Mouse (Mus musculus) hindbrain, embryonic 10.5 days (tissue): ENCODE results near the gene Sprr4. TPM values are rescaled to one million over a fixed set of nuclear protein-coding genes. Genes with fewer than 3 reads are reported as not detected.

Experiments used
- DNase-seq: peaks from one replicate; pipeline ENCODE4 v3.0.0-alpha.2; 2017; ENCODE audit warnings: low spot score
- H3K27ac ChIP-seq: fragments of 300-500 bp; sonication (generic); 2 replicates; pipeline ENCODE4 v1.5.1; 2016; ENCODE audit warnings: mild to moderate bottlenecking, moderate library complexity
- H3K27me3 ChIP-seq: fragments of 300-500 bp; sonication (generic); 2 replicates; pipeline ENCODE4 v1.6.1; 2016; ENCODE audit warnings: mild to moderate bottlenecking; ENCODE audit not compliant: poor library complexity, insufficient read depth, severe bottlenecking
- H3K36me3 ChIP-seq: fragments of 300-500 bp; sonication (generic); 2 replicates; pipeline ENCODE4 v1.6.1; 2016; ENCODE audit warnings: mild to moderate bottlenecking, moderate library complexity
- H3K4me1 ChIP-seq: fragments of 300-500 bp; sonication (generic); replicated peaks from 2 replicates; pipeline ENCODE4 v1.6.1; 2016; ENCODE audit warnings: mild to moderate bottlenecking
- H3K4me3 ChIP-seq: fragments of 300-500 bp; sonication (generic); 2 replicates; pipeline ENCODE4 v1.5.1; 2016; ENCODE audit warnings: mild to moderate bottlenecking, moderate library complexity
- H3K9me3 ChIP-seq: fragments of 300-500 bp; sonication (generic); 2 replicates; pipeline ENCODE4 v1.6.1; 2016; ENCODE audit warnings: mild to moderate bottlenecking, moderate library complexity
- WGBS: fragments of 180-500 bp; shearing (Covaris S2); methylation state at CpG from one replicate; pipeline ENCODE4 v1.1.7; 2016; 5-methylcytosine and 5-hydroxymethylcytosine counted together
- polyA plus RNA-seq: library from polyadenylated mRNA; unstranded; fragments of >200 nt; fragmentation: Nextera tagmentation; extraction: Ambion mirVana; gene quantifications from 2 replicates; pipeline ENCODE4 v1.2.1, GENCODE M21; 2016

Gene Sprr4
- polyA plus RNA-seq, 1 experiment from 2014 or later, result not detected

- H3K9me3 ChIP-seq, result no peaks in the 10 kb centered on the region
- H3K36me3 ChIP-seq, result no peaks in the 10 kb centered on the region
- no peaks in the 10 kb centered on the region for H3K27me3 ChIP-seq
- DNase-seq, result no peak
- H3K27ac ChIP-seq, result no peak overlapping the region
- no peak overlapping the region for H3K4me3 ChIP-seq
- no peaks in the 10 kb centered on the region for H3K4me1 ChIP-seq
- 87% methylated on average over 5 of the region's 5 CpGs for WGBS
Measured at GRCm38 (mm10) chr3:92455151-92455550, 45.1 kb downstream of the Sprr4 start.

Other genes starting within 250 kb of the Sprr4 start
- gene Sprr2a3, start 215.1 kb downstream of the Sprr4 start, polyA plus RNA-seq, result not detected in 2 replicates
- gene Sprr2b, start 183.9 kb downstream of the Sprr4 start, polyA plus RNA-seq, result not detected in 2 replicates
- not detected in 2 replicates for gene Sprr2d, start 161.4 kb downstream of the Sprr4 start, polyA plus RNA-seq
- gene Sprr2e, start 148.3 kb downstream of the Sprr4 start, polyA plus RNA-seq, result not detected in 2 replicates
- not detected in 2 replicates for gene Sprr2f, start 135.3 kb downstream of the Sprr4 start, polyA plus RNA-seq
- not detected in 2 replicates for gene Sprr2h, start 114.8 kb downstream of the Sprr4 start, polyA plus RNA-seq
- not detected in 2 replicates for gene Sprr2i, start 92.5 kb downstream of the Sprr4 start, polyA plus RNA-seq
- not detected in 2 replicates for gene Sprr2j-ps, start 82.4 kb downstream of the Sprr4 start, polyA plus RNA-seq
- 8.3 and 9.8 TPM in 2 replicates for gene Gm9774, start 71.1 kb downstream of the Sprr4 start, polyA plus RNA-seq
- not detected in 2 replicates for gene Sprr2k, start 67.9 kb downstream of the Sprr4 start, polyA plus RNA-seq
- gene Sprr1b, start 61.7 kb downstream of the Sprr4 start, polyA plus RNA-seq, result not detected in 2 replicates
- gene Sprr3, start 41.8 kb downstream of the Sprr4 start, polyA plus RNA-seq, result not detected in 2 replicates
- gene Sprr1a, start 14.6 kb downstream of the Sprr4 start, polyA plus RNA-seq, result not detected in 2 replicates
- not detected in 2 replicates for gene 2310046K23Rik, start 34.0 kb upstream of the Sprr4 start, polyA plus RNA-seq
- gene Ivl, start 73.2 kb upstream of the Sprr4 start, polyA plus RNA-seq, result not detected in 2 replicates
- not detected in 2 replicates for gene Smcp, start 88.5 kb upstream of the Sprr4 start, polyA plus RNA-seq
- gene 2210017I01Rik, start 107.0 kb upstream of the Sprr4 start, polyA plus RNA-seq, result not detected in 2 replicates
- gene Lce6a, start 121.2 kb upstream of the Sprr4 start, polyA plus RNA-seq, result not detected in 2 replicates
- gene Lce1a1, start 147.8 kb upstream of the Sprr4 start, polyA plus RNA-seq, result not detected in 2 replicates
- gene Lce1b, start 156.4 kb upstream of the Sprr4 start, polyA plus RNA-seq, result not detected in 2 replicates
- gene Lce1a2, start 169.8 kb upstream of the Sprr4 start, polyA plus RNA-seq, result not detected in 2 replicates
- not detected in 2 replicates for gene Lce1c, start 178.8 kb upstream of the Sprr4 start, polyA plus RNA-seq
- gene Lce1d, start 186.7 kb upstream of the Sprr4 start, polyA plus RNA-seq, result not detected in 2 replicates
- gene Lce1e, start 208.6 kb upstream of the Sprr4 start, polyA plus RNA-seq, result not detected in 2 replicates
- not detected in 2 replicates for gene Lce1f, start 219.9 kb upstream of the Sprr4 start, polyA plus RNA-seq
- not detected in 2 replicates for gene Gm38119, start 238.6 kb upstream of the Sprr4 start, polyA plus RNA-seq